Comparison of ENCODE assay signal across 8 mouse cellular contexts in the genomic region with DNA sequence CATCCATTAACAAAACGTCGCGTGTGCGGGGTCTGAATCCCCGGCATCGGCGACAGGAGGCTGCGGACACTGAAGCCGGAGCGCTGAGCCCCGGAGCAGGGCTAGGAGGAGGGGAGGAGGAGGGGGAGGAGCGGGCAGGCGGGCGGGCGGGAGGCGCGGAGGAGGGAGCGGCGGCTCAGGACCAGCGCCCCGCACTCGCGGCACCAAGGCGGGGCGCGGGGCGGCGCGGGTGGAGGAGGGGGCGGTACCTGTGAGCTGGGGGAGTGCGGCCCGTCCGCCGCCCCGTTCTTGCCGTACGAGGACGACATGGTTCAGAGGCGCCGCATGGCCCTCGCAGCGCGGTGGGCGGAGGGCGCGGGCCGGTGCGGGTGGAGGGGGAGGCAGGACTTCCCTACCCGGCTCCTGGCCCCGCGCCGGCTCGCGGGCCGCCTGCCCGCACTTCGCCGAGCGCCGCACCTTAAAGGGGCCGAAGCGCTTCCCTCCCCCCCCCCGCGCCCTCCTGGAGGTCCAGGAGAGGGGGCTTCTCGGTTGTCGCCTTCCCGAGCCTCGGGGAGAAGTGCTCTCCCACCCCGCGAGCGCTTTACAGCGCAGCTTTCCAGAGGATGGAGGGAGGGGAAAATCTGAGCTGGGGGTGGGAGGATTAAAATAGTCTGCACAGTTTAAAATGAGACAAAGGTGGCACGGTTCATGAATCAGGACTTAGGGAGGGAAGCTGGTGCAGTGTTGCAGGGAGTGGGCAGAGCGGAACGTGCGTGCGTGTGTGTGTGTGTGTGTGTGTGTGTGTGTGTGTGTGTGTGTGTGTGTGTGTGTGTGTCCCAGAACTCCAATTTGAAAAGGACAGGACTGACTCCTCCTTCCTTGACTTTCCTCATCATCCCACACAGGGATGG. TPM values are rescaled to one million over a fixed set of nuclear protein-coding genes. Genes with fewer than 3 reads are reported as not detected.
DNase-seq lines count a peak whose midpoint lies in the region; ATAC-seq and TF ChIP-seq lines count a peak whose summit lies in the region.

Gene Cacnb4, minus strand, starts transcription at position 809 of the 890 bp plus-strand sequence.

- intact Hi-C loops in gastrocnemius, adult 2 months (cut with DNase I), result no loop called here
- intact Hi-C loops in left cerebral cortex, postnatal 36 days (cut with DNase I), result loop anchor here (5.0 kb wide), 1 partner anchor 39 kb away; no protein-coding TSS in a partner anchor

- peak within 1 kb of the TSS; percentile 72 for H3K9ac ChIP-seq in intestine, embryonic 16.5 days (ENCODE audit: low read depth, low read length)

- no peaks in the 10 kb centered on the region for H3K4me1 ChIP-seq in erythroblast, embryonic 14.5 days (ENCODE audit: control insufficient read depth)
- peaks cover 12% of the 10 kb centered on the region for H3K4me1 ChIP-seq in intestine, embryonic 16.5 days (ENCODE audit: control insufficient read depth, insufficient read depth, low read length)

- H3K9me3 ChIP-seq in erythroblast, embryonic 14.5 days (ENCODE audit: control insufficient read depth, low read length), result no peaks in the 10 kb centered on the region
- H3K9me3 ChIP-seq in intestine, embryonic 16.5 days (ENCODE audit: control insufficient read depth, low read length), result no peaks in the 10 kb centered on the region

- DNase-seq in cerebellum, postnatal 25 days, result peak; percentile 89 to 90
- DNase-seq in gastrocnemius, adult 2 months, result peak; percentile 52
- DNase-seq in left cerebral cortex, postnatal 36 days (ENCODE audit: low spot score in 2 of 2), result peak; percentile 64 to 70
- peak; percentile 60 for DNase-seq in right cerebral cortex, postnatal 25 days

- ATAC-seq in erythroblast, adult 5-6 weeks (replicated peaks; ENCODE audit: low FRiP score, poor library complexity, severe bottlenecking), result no peak
- ATAC-seq in intestine, embryonic 16.5 days, result peak; percentile 90
- ATAC-seq in megakaryocyte progenitor cell, adult 5-6 weeks (replicated peaks; ENCODE audit: poor library complexity), result peak; percentile 24; the same call in 1 of the 2 replicates

- H3K27ac ChIP-seq in gastrocnemius, adult 2 months, result peak within 1 kb of the TSS; percentile 35
- H3K27ac ChIP-seq in intestine, embryonic 16.5 days (ENCODE audit: low read length), result no peak within 1 kb of the TSS

- H3K27me3 ChIP-seq in erythroblast, embryonic 14.5 days (ENCODE audit: control insufficient read depth), result peaks cover 53% of the 10 kb centered on the region
- H3K27me3 ChIP-seq in intestine, embryonic 16.5 days (replicated peaks; ENCODE audit: control insufficient read depth, insufficient read depth, low read length), result peaks cover 16% of the 10 kb centered on the region

- TF ChIP-seq CTCF in gastrocnemius, adult 2 months (IDR thresholded peaks at IDR 0.05), result no peak

- H3K36me3 ChIP-seq in erythroblast, embryonic 14.5 days (ENCODE audit: control insufficient read depth), result no peaks in the 10 kb centered on the region
- H3K36me3 ChIP-seq in intestine, embryonic 16.5 days (ENCODE audit: control insufficient read depth, insufficient read depth, low read length), result no peaks in the 10 kb centered on the region

- peak within 1 kb of the TSS; percentile 98 for H3K4me2 ChIP-seq in intestine, embryonic 16.5 days (ENCODE audit: low read depth, low read length)

- WGBS in intestine, embryonic 16.5 days, result under 1% methylated on average over 49 of the region's 77 CpGs

- H3K4me3 ChIP-seq in erythroblast, embryonic 14.5 days (replicated peaks), result peak within 1 kb of the TSS; percentile 43
- H3K4me3 ChIP-seq in gastrocnemius, adult 2 months, result peak within 1 kb of the TSS; percentile 89
- H3K4me3 ChIP-seq in intestine, embryonic 16.5 days (ENCODE audit: low read length), result peak within 1 kb of the TSS; percentile 67

RNA-seq across cellular contexts. Expression of gene Cacnb4, which starts in this region (rescaled TPM):
- polyA plus RNA-seq in erythroblast, embryonic 14.5 days (2012), result not detected in 2 replicates
- not detected in 2 replicates for total RNA-seq in erythroblast, adult 5-6 weeks (2015; ENCODE audit: low replicate concordance)
- total RNA-seq in erythroblast, adult 5-6 weeks (2017; ENCODE audit: low replicate concordance), result not detected in 2 replicates
- under 1 TPM; 0.20 to 0.31 TPM for total RNA-seq in gastrocnemius, adult 2 months (2021)
- 0.39 and 0.54 TPM in 2 replicates for polyA plus RNA-seq in intestine, embryonic 16.5 days (2015; fragmentation: Nextera tagmentation; extraction: Ambion mirVana)
- total RNA-seq in left cerebral cortex, postnatal 36 days (2021), result 100 to 1,000 TPM; 166 to 195 TPM
- total RNA-seq in megakaryocyte progenitor cell, adult 5-6 weeks (2015), result not detected in 2 replicates
- total RNA-seq in megakaryocyte progenitor cell, adult 5-6 weeks (2017), result not detected in 2 replicates

Comparison
In these comparisons a context has a peak if more than half of its experiments do, and no peak if none do; other contexts are left out.
1. RNA of gene Cacnb4 (total RNA-seq): 166 to 195 TPM in left cerebral cortex, postnatal 36 days; 0.20 to 0.31 TPM in gastrocnemius, adult 2 months, not detected in erythroblast, adult 5-6 weeks and not detected in megakaryocyte progenitor cell, adult 5-6 weeks; every median in the first group is over 100 times any median in the second.
2. Peak in DNase-seq, H3K4me3 ChIP-seq and H3K27ac ChIP-seq in gastrocnemius, adult 2 months; RNA of the gene not detected or under 1 TPM.
3. Peak in ATAC-seq, H3K4me3 ChIP-seq, H3K9ac ChIP-seq and H3K4me2 ChIP-seq in intestine, embryonic 16.5 days; RNA of the gene not detected or under 1 TPM.
4. Peak in ATAC-seq in megakaryocyte progenitor cell, adult 5-6 weeks; RNA of the gene not detected or under 1 TPM.
5. Peak in every context shown above with its lines, with median percentiles within 50 percentile points of each other: H3K4me3 ChIP-seq and DNase-seq.